Mouse (Mus musculus) small intestine, adult 2 months (tissue): ENCODE measurements around the gene Gm20388.

Source experiments
- CTCF ChIP-seq: fragments of 200-500 bp; IDR thresholded peaks from 2 replicates; pipeline ENCODE4 v1.5.1; 2012; ENCODE audit warnings: low read depth, mild to moderate bottlenecking, control low read depth, inconsistent platforms, low read length, moderate library complexity, mixed read lengths; ENCODE audit not compliant: insufficient replicate concordance, insufficient read length; ENCODE audit errors: extremely low read depth
- POLR2A ChIP-seq: fragments of 200-500 bp; IDR thresholded peaks from 2 replicates; pipeline ENCODE4 v1.6.1; 2012; ENCODE audit warnings: low read depth, mild to moderate bottlenecking, control low read depth, inconsistent platforms, low read length, moderate library complexity

GRCm38 (mm10) chr8:120119931-120120330, 209.3 kb downstream of the Gm20388 start:
- TF ChIP-seq CTCF (no peak), POLR2A (no peak)
